Mouse (Mus musculus): Measurements from ENCODE around the gene Cldn4. TPM values are rescaled to one million over a fixed set of nuclear protein-coding genes. Genes with fewer than 3 reads are reported as not detected.

Gene Cldn4
- polyA plus RNA-seq (2012; ENCODE audit: insufficient read depth, insufficient read length, missing spikeins) = not detected in 2 replicates

GRCm38 (mm10) chr5:134946857-134947255, at the start of gene Cldn4:
Cldn4 (minus strand) TSS chr5:134946934.
- Histone ChIP-seq H3K4me1 (ENCODE audit: control insufficient read depth, insufficient read depth, insufficient read length, low read length) (no peaks in the 10 kb centered on the region), H3K4me3 (ENCODE audit: insufficient read depth, low read depth, low read length) (no peak within 1 kb of the TSS), H3K27ac (replicated peaks; ENCODE audit: low read depth, low read length) (no peak within 1 kb of the TSS)

GRCm38 (mm10) chr5:134992566-134992965, 45.8 kb upstream of the Cldn4 start:
- H3K4me3 ChIP-seq (ENCODE audit: insufficient read depth, low read depth, low read length) = no peak overlapping the region
- no peak overlapping the region for H3K27ac ChIP-seq (replicated peaks; ENCODE audit: low read depth, low read length)
- peaks cover 2% of the 10 kb centered on the region; the same call in 1 of the 2 replicates for H3K4me1 ChIP-seq (ENCODE audit: control insufficient read depth, insufficient read depth, insufficient read length, low read length)

- no peak overlapping the region for H3K27ac ChIP-seq (replicated peaks; ENCODE audit: low read depth, low read length)
- H3K4me3 ChIP-seq (ENCODE audit: insufficient read depth, low read depth, low read length) = no peak overlapping the region
- peaks cover 5% of the 10 kb centered on the region for H3K4me1 ChIP-seq (ENCODE audit: control insufficient read depth, insufficient read depth, insufficient read length, low read length)
Measured at GRCm38 (mm10) chr5:134989741-134990140, 43.0 kb upstream of the Cldn4 start.

- no peak overlapping the region for H3K27ac ChIP-seq (replicated peaks; ENCODE audit: low read depth, low read length)
- no peak overlapping the region for H3K4me3 ChIP-seq (ENCODE audit: insufficient read depth, low read depth, low read length)
- peaks cover 5% of the 10 kb centered on the region for H3K4me1 ChIP-seq (ENCODE audit: control insufficient read depth, insufficient read depth, insufficient read length, low read length)
Measured at GRCm38 (mm10) chr5:134989166-134989565, 42.4 kb upstream of the Cldn4 start.

GRCm38 (mm10) chr5:134986298-134987268, 39.8 kb upstream of the Cldn4 start:
- peaks cover 5% of the 10 kb centered on the region for H3K4me1 ChIP-seq (ENCODE audit: control insufficient read depth, insufficient read depth, insufficient read length, low read length)
- peak overlapping the region; percentile 8 for H3K4me3 ChIP-seq (ENCODE audit: insufficient read depth, low read depth, low read length)
- no peak overlapping the region for H3K27ac ChIP-seq (replicated peaks; ENCODE audit: low read depth, low read length)

GRCm38 (mm10) chr5:134985633-134986297, 39.0 kb upstream of the Cldn4 start, which contains the start of gene Cldn3:
Cldn3 (plus strand) TSS chr5:134986214.
- peaks cover 5% of the 10 kb centered on the region for H3K4me1 ChIP-seq (ENCODE audit: control insufficient read depth, insufficient read depth, insufficient read length, low read length)
- H3K27ac ChIP-seq (replicated peaks; ENCODE audit: low read depth, low read length) = no peak within 1 kb of the TSS
- peak within 1 kb of the TSS; percentile 8 for H3K4me3 ChIP-seq (ENCODE audit: insufficient read depth, low read depth, low read length)

- no peak overlapping the region for H3K27ac ChIP-seq (replicated peaks; ENCODE audit: low read depth, low read length)
- peaks cover 3% of the 10 kb centered on the region; the same call in 1 of the 2 replicates for H3K4me1 ChIP-seq (ENCODE audit: control insufficient read depth, insufficient read depth, insufficient read length, low read length)
- H3K4me3 ChIP-seq (ENCODE audit: insufficient read depth, low read depth, low read length) = no peak overlapping the region
Measured at GRCm38 (mm10) chr5:134983771-134984170, 37.0 kb upstream of the Cldn4 start.

GRCm38 (mm10) chr5:134983111-134983510, 36.4 kb upstream of the Cldn4 start:
- Histone ChIP-seq H3K4me1 (ENCODE audit: control insufficient read depth, insufficient read depth, insufficient read length, low read length) (peaks cover 3% of the 10 kb centered on the region; the same call in 1 of the 2 replicates), H3K27ac (replicated peaks; ENCODE audit: low read depth, low read length) (no peak overlapping the region), H3K4me3 (ENCODE audit: insufficient read depth, low read depth, low read length) (no peak overlapping the region)

- Histone ChIP-seq H3K4me3 (ENCODE audit: insufficient read depth, low read depth, low read length) (no peak overlapping the region), H3K27ac (replicated peaks; ENCODE audit: low read depth, low read length) (no peak overlapping the region), H3K4me1 (ENCODE audit: control insufficient read depth, insufficient read depth, insufficient read length, low read length) (no peaks in the 10 kb centered on the region)
Measured at GRCm38 (mm10) chr5:134981149-134981548, 34.4 kb upstream of the Cldn4 start.

- Histone ChIP-seq H3K27ac (replicated peaks; ENCODE audit: low read depth, low read length) (no peak overlapping the region), H3K4me1 (ENCODE audit: control insufficient read depth, insufficient read depth, insufficient read length, low read length) (no peaks in the 10 kb centered on the region), H3K4me3 (ENCODE audit: insufficient read depth, low read depth, low read length) (no peak overlapping the region)
Measured at GRCm38 (mm10) chr5:134977837-134978236, 31.1 kb upstream of the Cldn4 start.

- Histone ChIP-seq H3K4me1 (ENCODE audit: control insufficient read depth, insufficient read depth, insufficient read length, low read length) (no peaks in the 10 kb centered on the region), H3K4me3 (ENCODE audit: insufficient read depth, low read depth, low read length) (no peak overlapping the region), H3K27ac (replicated peaks; ENCODE audit: low read depth, low read length) (no peak overlapping the region)
Measured at GRCm38 (mm10) chr5:134976577-134977250, 30.0 kb upstream of the Cldn4 start.

GRCm38 (mm10) chr5:134976164-134976563, 29.4 kb upstream of the Cldn4 start:
- no peak overlapping the region for H3K4me3 ChIP-seq (ENCODE audit: insufficient read depth, low read depth, low read length)
- no peaks in the 10 kb centered on the region for H3K4me1 ChIP-seq (ENCODE audit: control insufficient read depth, insufficient read depth, insufficient read length, low read length)
- H3K27ac ChIP-seq (replicated peaks; ENCODE audit: low read depth, low read length) = no peak overlapping the region

- no peak overlapping the region for H3K4me3 ChIP-seq (ENCODE audit: insufficient read depth, low read depth, low read length)
- no peak overlapping the region for H3K27ac ChIP-seq (replicated peaks; ENCODE audit: low read depth, low read length)
Measured at GRCm38 (mm10) chr5:134974921-134975320, 28.2 kb upstream of the Cldn4 start.

GRCm38 (mm10) chr5:134974294-134974693, 27.6 kb upstream of the Cldn4 start:
- H3K4me1 ChIP-seq (ENCODE audit: control insufficient read depth, insufficient read depth, insufficient read length, low read length) = no peaks in the 10 kb centered on the region
- H3K27ac ChIP-seq (replicated peaks; ENCODE audit: low read depth, low read length) = no peak overlapping the region
- no peak overlapping the region for H3K4me3 ChIP-seq (ENCODE audit: insufficient read depth, low read depth, low read length)

More at GRCm38 (mm10) chr5:134974921-134975320, 28.2 kb upstream of the Cldn4 start:
- H3K4me1 ChIP-seq (ENCODE audit: control insufficient read depth, insufficient read depth, insufficient read length, low read length) = no peaks in the 10 kb centered on the region

GRCm38 (mm10) chr5:134973526-134973925, 26.8 kb upstream of the Cldn4 start:
- H3K27ac ChIP-seq (replicated peaks; ENCODE audit: low read depth, low read length) = no peak overlapping the region
- no peaks in the 10 kb centered on the region for H3K4me1 ChIP-seq (ENCODE audit: control insufficient read depth, insufficient read depth, insufficient read length, low read length)
- no peak overlapping the region for H3K4me3 ChIP-seq (ENCODE audit: insufficient read depth, low read depth, low read length)

Measured in brown adipose tissue, adult 24 weeks (tissue).